Mouse (Mus musculus) hindbrain, embryonic 13.5 days (tissue): ENCODE data around the gene Prss16. TPM values are rescaled to one million over a fixed set of nuclear protein-coding genes. Genes with fewer than 3 reads are reported as not detected.

Experiments
- ATAC-seq: fragments of 200-750 bp; cut with Nextera tagmentation; 2 replicates; pipeline ENCODE4 v1.8.0; 2017; ENCODE audit warnings: moderate TSS enrichment; ENCODE audit not compliant: low FRiP score
- H3K27ac ChIP-seq: fragments of 300-500 bp; sonication (generic); 2 replicates; pipeline ENCODE4 v1.5.1; 2015; ENCODE audit warnings: inconsistent platforms, mild to moderate bottlenecking, moderate library complexity
- H3K27me3 ChIP-seq: fragments of 300-500 bp; sonication (generic); 2 replicates; pipeline ENCODE4 v1.6.1; 2015; ENCODE audit warnings: mild to moderate bottlenecking, inconsistent platforms
- H3K36me3 ChIP-seq: fragments of 300-500 bp; sonication (generic); 2 replicates; pipeline ENCODE4 v1.6.1; 2015; ENCODE audit warnings: mild to moderate bottlenecking, inconsistent platforms
- H3K4me1 ChIP-seq: fragments of 300-500 bp; sonication (generic); replicated peaks from 2 replicates; pipeline ENCODE4 v1.6.1; 2015; ENCODE audit warnings: inconsistent platforms
- H3K4me2 ChIP-seq: fragments of 300-500 bp; sonication (generic); 2 replicates; pipeline ENCODE4 v1.6.1; 2015; ENCODE audit warnings: inconsistent platforms, mild to moderate bottlenecking, moderate library complexity
- H3K4me3 ChIP-seq: fragments of 300-500 bp; sonication (generic); 2 replicates; pipeline ENCODE4 v1.5.1; 2015; ENCODE audit warnings: mild to moderate bottlenecking, inconsistent platforms
- H3K9ac ChIP-seq: fragments of 300-500 bp; sonication (generic); 2 replicates; pipeline ENCODE4 v1.6.1; 2015; ENCODE audit warnings: mild to moderate bottlenecking, inconsistent platforms
- H3K9me3 ChIP-seq: fragments of 300-500 bp; sonication (generic); 2 replicates; pipeline ENCODE4 v1.6.1; 2016; ENCODE audit warnings: inconsistent platforms
- WGBS: fragments of 180-500 bp; shearing (Covaris S2); methylation state at CpG from one replicate; pipeline ENCODE4 v1.1.7; 2015; 5-methylcytosine and 5-hydroxymethylcytosine counted together
- polyA plus RNA-seq: library from polyadenylated mRNA; unstranded; fragments of >200 nt; fragmentation: Nextera tagmentation; extraction: Ambion mirVana; gene quantifications from 2 replicates; pipeline ENCODE4 v1.2.1, GENCODE M21; 2015

Gene Prss16
- polyA plus RNA-seq, 1 experiment from 2014 or later = 0.12 TPM

DNA sequence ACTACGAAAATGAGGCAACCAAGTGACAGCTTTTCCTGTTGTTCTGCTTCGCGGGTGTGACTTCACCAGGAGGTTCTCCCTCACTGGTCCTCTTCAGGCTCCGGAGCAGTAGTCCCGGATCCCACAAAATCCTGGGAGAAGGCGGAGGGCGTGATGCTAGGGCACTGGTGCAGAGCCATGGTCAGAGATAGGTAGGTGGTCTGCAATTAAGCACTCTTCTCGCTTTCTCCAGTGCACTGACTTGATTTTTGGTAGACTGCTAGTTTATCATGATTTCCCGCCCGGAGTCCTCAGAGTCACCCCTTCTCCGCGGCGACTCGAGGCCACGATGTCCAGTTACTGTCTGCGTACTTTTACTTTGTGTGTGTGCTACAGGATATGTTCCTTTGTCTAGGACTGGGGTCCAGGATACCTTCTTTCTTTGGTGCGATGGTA is 4.9 kb upstream of the Prss16 start:
- H3K4me3 ChIP-seq = peak overlapping the region; percentile 2; the same call in 1 of the 2 replicates
- no peak for ATAC-seq
- H3K4me2 ChIP-seq = peak overlapping the region; percentile 15
- H3K4me1 ChIP-seq = no peaks in the 10 kb centered on the region
- H3K36me3 ChIP-seq = no peaks in the 10 kb centered on the region
- no peak overlapping the region for H3K9ac ChIP-seq
- peaks cover 94% of the 10 kb centered on the region for H3K27me3 ChIP-seq
- 14% methylated on average over 17 of the region's 17 CpGs for WGBS
- H3K9me3 ChIP-seq = 0 out of 2 replicates have a peak, but pooled peaks cover 6% of the 10 kb centered on the region
- no peak overlapping the region for H3K27ac ChIP-seq

DNA sequence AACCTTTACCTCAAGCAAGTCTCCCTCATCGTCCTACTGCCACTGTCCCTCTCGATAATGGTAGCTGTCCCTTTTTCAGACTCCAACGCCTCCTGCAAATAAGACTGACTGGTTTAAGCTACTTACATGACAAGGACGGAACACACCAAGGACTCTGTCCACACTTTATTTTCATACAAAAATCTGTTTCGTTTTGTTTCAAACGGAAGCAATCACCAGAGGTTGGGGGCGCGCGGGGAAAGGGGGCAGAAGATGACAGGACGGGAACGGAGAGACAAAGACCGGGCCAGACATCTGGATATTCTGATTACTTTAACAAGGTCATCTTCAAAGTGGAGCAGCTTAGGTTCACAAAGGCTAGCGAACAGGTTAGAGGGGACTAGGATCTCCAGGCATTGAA is 4.2 kb upstream of the Prss16 start:
- Histone ChIP-seq H3K9ac (no peak overlapping the region), H3K36me3 (no peaks in the 10 kb centered on the region), H3K4me2 (no peak overlapping the region), H3K9me3 (0 out of 2 replicates have a peak, but pooled peaks cover 6% of the 10 kb centered on the region), H3K27me3 (peaks cover 94% of the 10 kb centered on the region), H3K27ac (no peak overlapping the region), H3K4me1 (no peaks in the 10 kb centered on the region), H3K4me3 (no peak overlapping the region)
- WGBS = 22% methylated on average over 13 of the region's 13 CpGs
- no peak for ATAC-seq

DNA sequence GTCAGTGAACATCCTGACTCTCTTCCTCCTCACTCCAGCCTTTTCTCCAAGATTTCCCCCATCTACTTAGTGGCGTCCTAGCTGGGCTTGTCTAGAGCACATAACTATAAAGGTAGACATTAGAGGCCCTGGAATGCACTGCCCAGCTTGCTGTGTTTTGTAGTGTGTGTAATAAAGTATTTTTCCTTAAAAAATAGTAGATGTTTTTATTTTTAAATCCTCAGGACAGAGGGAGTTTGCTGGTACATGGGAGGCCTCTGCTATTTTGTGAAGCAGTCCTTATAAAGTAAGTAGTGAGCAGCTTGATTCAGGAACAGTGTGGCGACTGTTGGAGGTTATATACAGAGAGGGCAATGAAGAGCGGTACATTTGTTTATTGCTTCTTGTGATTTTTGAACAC is 835 bp downstream of the Prss16 start:
- peaks cover 18% of the 10 kb centered on the region for H3K4me1 ChIP-seq
- H3K36me3 ChIP-seq = no peaks in the 10 kb centered on the region
- H3K27ac ChIP-seq = no peak overlapping the region
- 72% methylated on average over 3 of the region's 3 CpGs for WGBS
- peaks cover 96% of the 10 kb centered on the region for H3K27me3 ChIP-seq
- no peak overlapping the region for H3K4me3 ChIP-seq
- H3K4me2 ChIP-seq = no peak overlapping the region
- no peak overlapping the region for H3K9ac ChIP-seq
- no peak for ATAC-seq
- H3K9me3 ChIP-seq = no peaks in the 10 kb centered on the region

DNA sequence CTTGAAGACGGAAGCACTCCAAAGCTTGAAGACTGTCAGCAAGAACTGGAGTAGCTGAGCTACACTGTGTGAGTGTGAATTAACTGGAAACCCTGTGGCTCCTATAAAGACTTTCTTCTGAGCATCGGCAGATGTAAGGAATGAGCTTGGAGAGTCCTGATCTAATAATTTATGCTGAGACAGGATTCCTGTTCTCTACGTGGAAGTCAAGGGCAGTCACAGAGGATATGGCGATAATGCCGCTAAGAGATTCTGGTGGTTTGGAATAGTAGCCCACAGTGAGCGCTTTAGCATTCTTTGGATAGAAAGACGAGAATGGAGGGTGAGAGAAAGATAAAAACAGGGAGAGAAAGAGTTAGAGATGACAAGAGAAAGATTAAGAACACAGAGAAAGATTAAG is 1.7 kb downstream of the Prss16 start:
- Histone ChIP-seq H3K27me3 (peaks cover 97% of the 10 kb centered on the region), H3K36me3 (no peaks in the 10 kb centered on the region), H3K4me2 (no peak overlapping the region), H3K9ac (no peak overlapping the region), H3K27ac (no peak overlapping the region), H3K4me1 (peaks cover 18% of the 10 kb centered on the region), H3K9me3 (no peaks in the 10 kb centered on the region), H3K4me3 (no peak overlapping the region)
- WGBS = 52% methylated on average over 7 of the region's 7 CpGs
- no peak for ATAC-seq

DNA sequence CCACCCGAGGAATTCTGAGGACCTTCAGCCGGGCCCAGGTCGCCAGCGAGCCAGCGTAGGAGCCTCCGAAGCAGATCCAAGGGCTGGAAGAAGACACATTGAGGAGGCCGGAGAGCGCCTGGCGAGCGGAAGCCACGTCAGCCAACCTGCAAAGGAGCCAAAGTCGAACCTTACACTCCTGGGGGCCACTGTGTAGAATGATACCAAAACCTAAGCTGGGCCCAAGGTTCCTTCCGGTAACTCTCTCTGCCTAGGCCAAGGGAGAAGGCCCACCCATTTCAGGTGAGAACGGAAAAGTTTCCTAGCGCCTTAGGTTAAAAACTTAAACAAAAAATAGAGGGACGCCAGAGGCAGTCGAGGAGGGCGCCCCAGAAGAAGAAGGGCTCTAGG is 2.4 kb downstream of the Prss16 start:
- Histone ChIP-seq H3K36me3 (no peaks in the 10 kb centered on the region), H3K4me3 (peak overlapping the region; percentile 43), H3K27ac (no peak overlapping the region), H3K9ac (peak overlapping the region; percentile 36; the same call in 1 of the 2 replicates), H3K4me1 (peaks cover 18% of the 10 kb centered on the region), H3K9me3 (no peaks in the 10 kb centered on the region), H3K27me3 (peaks cover 97% of the 10 kb centered on the region), H3K4me2 (peak overlapping the region; percentile 71)
- ATAC-seq = no peak
- 1% methylated on average over 18 of the region's 18 CpGs for WGBS

DNA sequence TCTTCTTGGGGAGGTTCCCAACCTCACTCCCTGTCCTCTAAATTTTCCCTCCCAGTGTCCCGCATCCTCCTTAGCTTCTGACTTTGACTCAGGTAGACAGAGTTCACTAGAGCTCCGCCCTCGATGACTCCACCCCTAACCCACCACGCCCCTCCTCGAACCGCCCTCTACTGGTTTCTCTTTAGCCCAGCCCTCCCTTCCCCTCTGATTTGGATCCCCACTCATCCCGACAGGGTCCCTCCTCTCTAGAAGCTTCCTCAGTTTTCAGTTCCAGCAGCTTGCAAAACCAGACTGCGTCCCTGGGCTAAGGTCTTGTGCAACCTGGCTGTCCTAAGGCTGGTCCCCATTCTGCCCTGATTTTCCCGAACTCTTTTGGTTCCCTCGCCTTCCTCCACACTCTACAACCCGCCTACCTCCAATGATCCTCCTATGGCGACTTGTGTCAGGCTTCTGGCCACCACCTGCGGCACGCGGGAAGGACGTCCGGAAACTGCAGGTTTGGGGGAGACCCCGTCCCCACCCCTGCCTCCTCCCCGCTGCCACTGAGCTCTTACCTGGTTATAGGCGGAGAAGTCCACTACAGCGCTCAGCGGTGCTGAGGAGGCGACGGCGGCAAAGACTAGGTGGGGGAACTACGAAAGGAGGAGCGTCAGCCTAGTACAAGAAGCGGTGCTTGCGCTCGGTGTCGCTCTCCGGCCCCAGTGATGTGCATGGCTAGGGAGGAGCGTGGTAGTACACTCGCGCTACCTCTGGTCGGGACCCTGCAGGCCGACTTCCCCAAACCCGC is 3.0 kb downstream of the Prss16 start:
- Histone ChIP-seq H3K4me2 (peak overlapping the region; percentile 71), H3K27me3 (peaks cover 99% of the 10 kb centered on the region), H3K9ac (peak overlapping the region; percentile 49), H3K4me3 (peak overlapping the region; percentile 43), H3K27ac (no peak overlapping the region), H3K36me3 (no peaks in the 10 kb centered on the region), H3K9me3 (no peaks in the 10 kb centered on the region), H3K4me1 (peaks cover 18% of the 10 kb centered on the region)
- ATAC-seq = peak; percentile 78
- WGBS = under 1% methylated on average over 38 of the region's 38 CpGs

DNA sequence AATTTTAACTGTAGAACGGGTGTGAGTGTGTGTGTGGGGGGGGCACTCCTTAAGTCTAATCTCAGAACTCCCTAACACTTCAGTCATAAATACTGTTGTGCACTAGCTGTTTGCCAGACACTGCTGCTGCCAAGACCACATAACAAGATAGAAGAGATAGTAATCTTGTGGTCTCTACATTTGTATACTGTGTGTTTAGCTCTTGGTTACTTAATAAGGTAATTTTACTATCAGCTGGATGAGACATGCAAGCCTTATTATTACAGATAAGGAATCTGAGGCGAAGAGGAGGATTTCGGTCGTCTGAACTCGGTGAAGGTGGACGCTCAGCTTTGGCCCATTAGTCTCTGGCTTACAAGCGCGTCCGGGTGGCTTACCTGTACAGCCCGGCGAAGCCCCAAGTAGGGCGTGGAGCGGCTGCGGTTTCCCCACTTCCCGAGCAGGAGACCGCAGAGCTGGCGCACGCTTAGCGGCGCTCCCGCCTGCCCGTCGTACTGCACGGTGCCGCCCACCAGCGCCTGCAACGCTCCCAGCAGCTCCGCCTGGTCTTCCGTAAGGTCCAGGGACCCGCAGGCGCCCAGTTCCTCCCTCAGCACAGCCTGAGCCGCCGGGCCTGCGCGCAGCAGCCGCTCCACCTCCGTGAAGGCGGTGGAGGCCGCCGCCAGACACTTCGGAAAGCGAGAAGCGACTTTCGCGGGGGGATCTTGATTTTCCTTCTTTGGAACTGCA is 3.8 kb downstream of the Prss16 start:
- WGBS = 1% methylated on average over 37 of the region's 45 CpGs
- Histone ChIP-seq H3K27ac (no peak overlapping the region), H3K9me3 (no peaks in the 10 kb centered on the region), H3K27me3 (peaks cover 100% of the 10 kb centered on the region), H3K4me2 (peak overlapping the region; percentile 71), H3K4me3 (peak overlapping the region; percentile 43), H3K4me1 (peaks cover 18% of the 10 kb centered on the region), H3K36me3 (no peaks in the 10 kb centered on the region), H3K9ac (peak overlapping the region; percentile 49)
- peak; percentile 75 for ATAC-seq

DNA sequence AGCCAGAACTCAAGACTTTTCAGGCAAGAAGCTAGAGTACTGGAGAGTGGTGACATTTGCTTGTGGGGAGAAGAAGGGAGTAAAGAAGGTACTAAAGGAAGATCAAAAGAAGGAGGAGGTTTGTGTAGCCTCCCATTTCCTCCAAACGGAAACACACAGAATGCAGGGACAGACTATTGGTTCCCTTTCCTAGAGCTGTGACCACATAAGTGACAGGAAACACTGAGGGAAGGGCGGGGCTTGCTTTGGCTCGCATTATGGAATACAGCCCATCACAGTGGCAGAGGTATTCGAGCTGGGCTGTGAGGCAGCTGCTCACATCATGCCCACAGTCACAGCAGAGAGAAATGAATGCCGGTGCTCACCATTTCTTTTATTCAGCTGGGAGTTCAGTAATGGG is 7.7 kb downstream of the Prss16 start:
- Histone ChIP-seq H3K27ac (no peak overlapping the region), H3K4me3 (no peak overlapping the region), H3K9me3 (no peaks in the 10 kb centered on the region), H3K9ac (no peak overlapping the region), H3K4me1 (peaks cover 16% of the 10 kb centered on the region), H3K36me3 (no peaks in the 10 kb centered on the region), H3K27me3 (peaks cover 100% of the 10 kb centered on the region), H3K4me2 (no peak overlapping the region)
- WGBS = 25% methylated on average over 5 of the region's 5 CpGs
- ATAC-seq = no peak

DNA sequence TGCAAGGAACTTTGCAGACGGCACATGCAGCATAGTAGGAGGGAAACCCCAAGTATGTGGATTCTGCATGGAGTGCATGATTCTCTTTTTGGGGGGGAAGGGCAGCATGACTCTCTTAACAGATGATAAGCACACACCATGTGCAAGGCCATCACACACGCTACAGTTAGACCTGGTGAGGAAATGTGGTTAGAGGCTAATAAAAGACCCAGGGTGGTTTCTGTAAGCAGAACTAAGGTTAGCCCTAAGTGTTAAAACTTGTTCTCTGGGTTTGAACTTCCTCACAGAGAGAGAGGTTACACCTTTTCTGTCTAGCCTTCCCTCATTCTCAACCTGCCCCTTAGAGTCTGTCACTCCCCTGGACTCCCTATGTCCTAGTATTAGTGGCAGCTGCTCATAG is 8.2 kb downstream of the Prss16 start:
- ATAC-seq = no peak

DNA sequence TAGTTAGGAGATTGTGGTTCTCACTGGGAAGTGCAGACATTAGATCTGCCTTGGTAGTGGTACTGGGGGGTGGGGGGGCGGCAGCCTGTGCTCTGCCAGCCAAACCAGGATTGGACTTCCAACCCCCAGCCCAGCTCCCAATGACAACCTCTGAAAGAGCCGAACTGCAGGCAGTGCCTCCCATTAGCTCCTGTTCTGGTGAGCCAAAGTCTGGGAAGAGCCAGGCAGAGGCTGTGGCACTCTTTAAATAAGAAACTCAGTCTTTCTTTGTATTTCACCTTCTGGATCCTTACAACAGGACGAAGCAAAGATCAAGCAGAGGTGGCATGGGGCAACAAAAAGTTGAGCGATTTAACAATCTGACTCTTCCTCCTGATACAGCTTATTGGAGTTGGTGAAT is 10.4 kb downstream of the Prss16 start:
- no peak for ATAC-seq
- H3K27ac ChIP-seq = no peak overlapping the region
- no peaks in the 10 kb centered on the region for H3K9me3 ChIP-seq
- H3K4me1 ChIP-seq = peaks cover 6% of the 10 kb centered on the region; the same call in 1 of the 2 replicates
- H3K4me3 ChIP-seq = no peak overlapping the region
- no peaks in the 10 kb centered on the region for H3K36me3 ChIP-seq
- WGBS = 35% methylated on average over 4 of the region's 4 CpGs
- peaks cover 98% of the 10 kb centered on the region for H3K27me3 ChIP-seq
- H3K4me2 ChIP-seq = no peak overlapping the region
- no peak overlapping the region for H3K9ac ChIP-seq

More for the DNA sequence above, 8.2 kb downstream of the Prss16 start:
- Histone ChIP-seq H3K36me3 (no peaks in the 10 kb centered on the region), H3K4me3 (no peak overlapping the region), H3K9ac (no peak overlapping the region), H3K27ac (no peak overlapping the region), H3K4me2 (no peak overlapping the region), H3K9me3 (no peaks in the 10 kb centered on the region), H3K27me3 (peaks cover 100% of the 10 kb centered on the region), H3K4me1 (peaks cover 11% of the 10 kb centered on the region)
- 51% methylated on average over 2 of the region's 2 CpGs for WGBS

DNA sequence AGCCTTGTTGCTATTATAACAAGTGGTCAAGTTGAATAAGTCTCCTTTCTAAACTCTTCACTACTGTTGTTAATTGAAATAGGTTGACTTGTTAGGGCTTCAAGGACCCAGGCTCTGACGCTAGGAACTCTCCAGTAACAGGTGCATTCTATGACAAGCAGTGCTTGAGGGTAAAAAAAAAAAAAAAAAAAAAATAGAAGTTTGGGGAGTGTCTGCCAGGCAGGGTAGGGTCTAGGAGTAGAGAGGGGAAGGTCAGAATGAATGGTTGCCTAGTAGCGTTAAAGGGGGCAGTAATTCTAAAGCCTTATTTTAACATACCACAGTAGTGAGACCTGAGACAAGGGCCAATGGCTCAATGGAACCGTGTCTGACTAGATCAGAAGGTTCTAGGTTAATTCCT is 11.1 kb downstream of the Prss16 start:
- H3K27me3 ChIP-seq = peaks cover 98% of the 10 kb centered on the region
- H3K4me1 ChIP-seq = peaks cover 6% of the 10 kb centered on the region; the same call in 1 of the 2 replicates
- H3K4me2 ChIP-seq = no peak overlapping the region
- WGBS = 28% methylated on average over 3 of the region's 3 CpGs
- H3K27ac ChIP-seq = no peak overlapping the region
- H3K4me3 ChIP-seq = no peak overlapping the region
- H3K9ac ChIP-seq = no peak overlapping the region
- no peaks in the 10 kb centered on the region for H3K36me3 ChIP-seq
- no peaks in the 10 kb centered on the region for H3K9me3 ChIP-seq
- no peak for ATAC-seq

DNA sequence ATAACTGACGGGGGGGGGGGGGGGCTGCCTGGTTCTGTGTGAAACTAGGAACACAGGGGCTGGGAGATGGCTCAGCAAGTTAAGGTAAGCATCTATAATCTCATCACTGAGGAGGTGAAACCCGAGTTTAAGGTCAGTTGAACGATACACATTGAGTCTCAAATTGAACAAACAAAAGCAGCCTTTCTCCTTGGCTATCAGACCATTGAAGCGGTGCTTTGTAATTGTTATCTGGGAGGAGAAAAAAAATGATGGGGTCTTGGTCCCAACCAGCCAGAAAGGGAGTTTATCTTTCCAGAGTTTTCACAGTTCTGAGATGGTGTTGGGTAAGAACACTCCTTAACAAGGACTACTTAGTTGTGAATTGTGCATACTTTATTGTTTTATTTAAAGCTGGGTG is 11.7 kb downstream of the Prss16 start:
- no peak overlapping the region for H3K27ac ChIP-seq
- H3K4me2 ChIP-seq = no peak overlapping the region
- 8% methylated on average over 4 of the region's 4 CpGs for WGBS
- no peak for ATAC-seq
- H3K9ac ChIP-seq = no peak overlapping the region
- no peaks in the 10 kb centered on the region for H3K36me3 ChIP-seq
- H3K4me1 ChIP-seq = peaks cover 6% of the 10 kb centered on the region; the same call in 1 of the 2 replicates
- no peaks in the 10 kb centered on the region for H3K9me3 ChIP-seq
- peaks cover 96% of the 10 kb centered on the region for H3K27me3 ChIP-seq
- H3K4me3 ChIP-seq = no peak overlapping the region
